Mouse (Mus musculus) left cerebral cortex, postnatal 10 days (tissue): ENCODE measurements at regions not wholly inside any gene's neighbourhood (a gene's known extent, or its start where the extent isn't known, plus 50 kb on each side); places are given as distances from the start of the nearest gene placed in this dataset.

Experiments used
- DNase-seq, 2 experiments: peaks; one replicate each; pipeline ENCODE4 v3.0.0; 2021 to 2022; ENCODE audit warnings: low spot score in 2 of 2, mixed read lengths in 1 of 2; ENCODE audit errors: extremely low spot score in 1 of 2
- intact Hi-C: fragments of 180-260 bp; cut with DNase I; formaldehyde crosslinking; loops from one replicate; pipeline ENCODE4 v1.15.1; 2025

DNA sequence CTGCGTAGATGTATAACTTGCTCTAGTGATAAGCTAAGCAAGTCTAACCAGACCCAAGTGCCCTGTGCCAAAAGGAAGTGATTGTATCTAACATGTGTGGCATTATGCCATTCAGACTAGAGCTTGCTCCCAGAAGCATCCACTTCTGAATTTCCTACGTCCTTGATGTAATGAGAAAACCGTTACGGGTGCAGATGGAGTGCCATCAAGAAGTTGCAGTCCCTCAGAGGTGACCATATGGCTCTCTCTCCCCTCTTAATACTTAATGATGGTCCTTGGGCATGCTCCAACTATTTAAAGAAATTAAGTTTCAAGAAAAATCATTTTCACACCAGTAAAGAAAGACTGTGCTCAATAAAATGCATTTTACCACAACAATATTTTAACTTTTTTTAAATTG lies 354.1 kb upstream of the Adamts16 start:
- intact Hi-C loops = no loop called here
- no peak for DNase-seq

- intact Hi-C loops = no loop called here
- DNase-seq = no peak
These were observed 342.9 kb upstream of the Adamts16 start for GRCm38 (mm10) chr13:71184500-71184899.

- DNase-seq = no peak
- intact Hi-C loops = no loop called here
These were observed 337.5 kb upstream of the Adamts16 start for GRCm38 (mm10) chr13:71179083-71179482.

- intact Hi-C loops = no loop called here
- DNase-seq = no peak
These were observed 332.7 kb upstream of the Adamts16 start for GRCm38 (mm10) chr13:71174335-71174734.

DNA sequence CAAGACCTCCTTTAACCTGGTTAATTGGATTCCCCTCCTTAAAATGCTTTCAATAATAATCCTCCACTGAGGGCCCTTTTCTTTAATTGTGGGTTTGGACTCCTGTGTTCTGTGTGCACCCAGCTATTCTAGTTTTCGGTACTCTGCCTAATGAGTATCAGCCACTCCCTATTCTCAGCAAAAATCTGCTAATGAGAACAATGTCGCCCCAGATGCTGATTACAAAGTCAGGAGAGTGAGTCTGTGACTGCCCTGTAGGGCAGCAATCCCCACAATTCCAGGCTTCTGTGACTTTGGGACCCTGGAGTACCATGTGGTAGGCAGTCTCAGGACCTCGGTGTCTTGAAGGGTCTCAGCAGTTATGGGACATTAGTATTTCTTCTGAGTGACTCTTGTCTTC lies 324.6 kb upstream of the Adamts16 start:
- intact Hi-C loops = no loop called here

DNA sequence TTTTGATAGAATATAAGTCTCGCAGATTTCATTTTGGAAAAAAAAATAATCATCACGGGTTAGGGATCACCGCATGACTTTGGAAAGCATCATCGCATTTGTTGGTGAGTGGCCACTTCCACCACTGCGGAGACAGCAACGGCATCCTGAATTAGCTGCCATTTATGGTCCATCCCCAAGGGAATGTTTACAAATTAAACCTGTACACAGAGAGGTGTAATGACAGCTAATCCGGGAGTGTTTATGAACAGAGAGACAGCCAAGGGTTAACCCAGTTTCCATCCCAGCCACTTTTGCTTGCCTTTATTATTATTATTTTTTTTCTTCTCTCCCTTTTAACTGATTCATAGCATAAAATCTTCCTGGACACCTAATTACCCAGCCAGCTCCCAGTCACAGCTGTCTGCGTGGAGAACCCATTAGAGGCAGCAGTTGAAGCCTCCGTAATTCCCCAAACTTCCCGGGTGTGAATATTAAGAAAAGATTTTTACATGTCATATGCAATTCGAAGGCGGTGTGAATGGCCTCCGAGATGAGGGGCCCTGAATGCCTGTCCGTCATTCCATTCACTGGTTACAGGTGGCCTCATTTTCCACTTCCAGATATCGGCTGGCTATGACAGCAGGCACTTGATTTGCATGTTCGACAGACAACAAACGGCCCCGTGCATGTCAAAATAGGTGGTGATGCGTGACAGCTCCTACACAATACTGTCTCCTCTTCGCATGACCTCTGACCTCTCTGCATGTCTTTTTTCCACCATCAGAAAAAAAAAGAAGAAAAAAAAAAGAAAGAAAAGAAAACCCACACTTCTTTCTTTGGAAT lies 323.7 kb upstream of the Adamts16 start:
- DNase-seq = no peak
- intact Hi-C loops = no loop called here

More for the DNA sequence above, 324.6 kb upstream of the Adamts16 start:
- no peak for DNase-seq

DNA sequence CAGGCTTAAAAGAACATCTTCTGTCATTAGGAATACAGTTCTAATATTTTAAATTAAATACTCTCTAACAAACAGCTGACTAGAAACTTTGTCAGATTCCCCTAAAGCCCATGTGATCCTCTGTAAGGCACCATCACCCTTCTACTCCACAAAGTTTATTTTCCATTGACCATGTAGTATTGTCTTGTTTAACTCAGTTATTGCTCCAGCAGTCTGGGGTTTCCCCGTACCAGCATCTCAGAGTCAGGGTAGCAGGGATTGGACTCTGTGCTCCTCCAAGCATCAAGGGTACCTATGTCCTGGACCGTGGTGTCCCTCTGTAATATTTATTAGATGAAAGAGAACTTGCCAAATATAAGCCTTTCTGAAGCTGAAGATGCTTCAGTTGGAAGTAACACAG lies 322.4 kb upstream of the Adamts16 start:
- intact Hi-C loops = no loop called here
- no peak for DNase-seq

DNA sequence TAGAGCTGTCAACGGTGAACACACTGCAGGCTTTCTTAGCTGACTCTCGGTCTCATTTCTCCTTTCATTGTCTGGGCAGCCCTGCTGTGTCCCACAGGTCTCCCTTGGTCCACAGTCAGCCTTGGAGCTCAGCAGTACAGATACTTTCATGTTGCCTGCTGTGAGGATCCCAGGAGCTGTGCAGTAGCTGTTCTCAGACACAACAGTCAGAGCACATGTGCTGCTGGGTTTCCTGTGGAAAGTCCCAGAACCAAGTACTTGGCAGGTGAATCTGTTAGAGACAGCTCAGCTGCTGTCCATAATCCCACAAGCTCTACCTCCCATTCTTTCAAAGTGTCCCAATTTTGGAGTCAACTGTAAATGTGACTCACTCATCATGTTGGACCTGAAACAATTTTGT lies 321.3 kb upstream of the Adamts16 start:
- intact Hi-C loops = no loop called here

GRCm38 (mm10) chr13:71158300-71158860 lies 316.8 kb upstream of the Adamts16 start:
- DNase-seq = no peak
- intact Hi-C loops = no loop called here

More for the DNA sequence above, 321.3 kb upstream of the Adamts16 start:
- no peak for DNase-seq

DNA sequence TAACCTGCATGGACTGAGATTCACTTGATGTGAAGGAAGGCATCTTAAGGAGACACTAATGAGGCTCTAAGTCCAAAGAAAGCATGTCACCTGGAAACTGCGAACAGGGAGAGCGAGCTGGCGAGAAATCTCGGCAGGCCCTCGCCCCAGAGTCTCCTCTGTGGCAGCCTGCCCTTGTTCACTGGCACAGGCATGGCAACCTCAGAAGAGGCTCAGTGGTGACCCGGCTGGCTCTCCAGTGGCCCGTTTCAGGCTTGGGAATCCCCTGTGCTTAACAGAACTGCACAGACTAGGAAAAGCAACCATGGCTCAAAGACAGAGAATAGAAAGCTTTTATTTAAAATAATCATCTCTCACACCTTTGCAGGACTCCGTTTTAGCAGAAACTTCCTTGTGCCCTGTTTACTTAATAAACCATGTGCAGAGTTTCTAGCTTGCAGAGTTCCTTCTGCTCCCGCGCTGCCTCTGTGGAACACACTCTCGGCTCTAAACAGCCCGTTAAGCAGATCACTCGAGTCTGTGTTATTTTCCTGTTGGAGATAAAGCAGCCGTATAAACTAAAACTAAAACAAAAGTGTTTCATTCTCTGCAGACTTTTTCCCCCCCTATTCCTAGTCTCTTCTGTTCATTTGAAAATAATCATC lies 316.2 kb upstream of the Adamts16 start:
- DNase-seq = no peak

GRCm38 (mm10) chr13:71150092-71150491 lies 308.5 kb upstream of the Adamts16 start:
- intact Hi-C loops = no loop called here
- DNase-seq = no peak

More for the DNA sequence above, 316.2 kb upstream of the Adamts16 start:
- intact Hi-C loops = no loop called here

- DNase-seq = no peak
- intact Hi-C loops = no loop called here
These were observed 307.7 kb upstream of the Adamts16 start for GRCm38 (mm10) chr13:71149303-71149696.

- intact Hi-C loops = no loop called here
- DNase-seq = no peak
These were observed 307.1 kb upstream of the Adamts16 start for GRCm38 (mm10) chr13:71148491-71149302.

DNA sequence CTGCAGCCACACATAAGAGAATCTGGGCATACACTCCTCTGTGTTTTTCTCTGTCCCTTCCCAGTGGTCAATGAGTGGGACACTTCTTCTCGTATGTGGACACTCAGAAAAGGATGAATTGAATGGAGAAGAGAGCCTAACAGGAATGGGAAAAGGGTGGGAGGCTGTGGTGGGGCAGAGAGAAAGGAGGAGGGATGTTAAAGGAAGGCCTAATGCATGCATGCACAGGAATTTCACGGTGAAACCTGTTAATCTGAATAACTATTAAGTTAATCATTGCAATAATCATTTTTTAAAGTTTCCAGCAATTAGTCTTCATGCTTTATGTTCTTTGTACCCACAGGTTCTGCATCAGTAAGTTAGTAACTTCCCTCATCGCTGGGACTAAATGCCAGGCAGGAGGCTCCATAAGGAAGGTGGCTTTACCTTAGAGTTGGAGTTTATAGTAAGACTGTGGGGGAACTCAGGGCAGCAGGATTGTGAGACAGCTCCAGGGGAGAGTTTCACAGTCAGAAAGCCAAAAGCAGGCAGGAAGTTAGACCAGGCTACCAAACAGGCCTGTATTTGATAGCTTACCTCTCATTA lies 305.3 kb upstream of the Adamts16 start:
- intact Hi-C loops = no loop called here
- DNase-seq = no peak

GRCm38 (mm10) chr13:71138745-71139312 lies 297.2 kb upstream of the Adamts16 start:
- DNase-seq = no peak
- intact Hi-C loops = no loop called here

GRCm38 (mm10) chr13:71135940-71136632 lies 294.5 kb upstream of the Adamts16 start:
- intact Hi-C loops = no loop called here
- DNase-seq = no peak

DNA sequence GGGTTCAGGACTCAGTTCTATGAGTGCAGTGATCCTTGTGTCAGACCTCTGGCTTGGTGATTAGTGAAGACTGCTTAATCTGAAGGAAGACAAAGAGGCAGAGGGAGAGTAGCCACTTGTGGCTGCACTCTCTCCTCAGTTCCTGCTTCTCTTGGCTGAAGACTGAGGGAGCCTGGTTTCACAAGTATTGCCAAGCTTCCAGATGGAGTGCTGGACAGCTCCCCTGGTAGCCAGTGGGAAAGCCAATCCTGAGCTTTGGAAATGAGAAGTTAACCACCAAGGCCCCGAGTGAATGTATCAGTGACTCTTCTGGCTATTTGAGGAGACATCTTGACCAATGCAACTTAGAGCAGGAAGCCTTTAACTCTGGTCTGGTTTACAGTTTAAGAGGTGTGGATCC lies 279.9 kb upstream of the Adamts16 start:
- no peak for DNase-seq

GRCm38 (mm10) chr13:71108175-71108574 lies 266.6 kb upstream of the Adamts16 start:
- intact Hi-C loops = loop anchor here (5.0 to 10.0 kb wide), 4 partner anchors 129 to 1517 kb away; partner anchors contain the start of gene Irx2
- no peak for DNase-seq

More for the DNA sequence above, 279.9 kb upstream of the Adamts16 start:
- intact Hi-C loops = no loop called here
